Mouse (Mus musculus) layer of hippocampus, adult 8-10 months (tissue): Measurements from ENCODE around the gene Gm45713. TPM values are rescaled to one million over a fixed set of nuclear protein-coding genes. Genes with fewer than 3 reads are reported as not detected.
"Not testable (repeated sequence)": the region's sequence is repeated elsewhere in the genome, so short reads cannot be mapped to it uniquely, and the experiment has no call there.

ENCODE experiments used
- DNase-seq, 2 experiments: peaks; one replicate each; pipeline ENCODE4 v3.0.0; 2022; ENCODE audit warnings: low spot score in 2 of 2
- total RNA-seq, 4 experiments: library from RNA; stranded (reverse); gene quantifications; 2 replicates each; pipeline ENCODE4 v1.2.4; 2022

The Gm45713 gene
- total RNA-seq, 4 experiments from 2014 or later = not detected

DNA sequence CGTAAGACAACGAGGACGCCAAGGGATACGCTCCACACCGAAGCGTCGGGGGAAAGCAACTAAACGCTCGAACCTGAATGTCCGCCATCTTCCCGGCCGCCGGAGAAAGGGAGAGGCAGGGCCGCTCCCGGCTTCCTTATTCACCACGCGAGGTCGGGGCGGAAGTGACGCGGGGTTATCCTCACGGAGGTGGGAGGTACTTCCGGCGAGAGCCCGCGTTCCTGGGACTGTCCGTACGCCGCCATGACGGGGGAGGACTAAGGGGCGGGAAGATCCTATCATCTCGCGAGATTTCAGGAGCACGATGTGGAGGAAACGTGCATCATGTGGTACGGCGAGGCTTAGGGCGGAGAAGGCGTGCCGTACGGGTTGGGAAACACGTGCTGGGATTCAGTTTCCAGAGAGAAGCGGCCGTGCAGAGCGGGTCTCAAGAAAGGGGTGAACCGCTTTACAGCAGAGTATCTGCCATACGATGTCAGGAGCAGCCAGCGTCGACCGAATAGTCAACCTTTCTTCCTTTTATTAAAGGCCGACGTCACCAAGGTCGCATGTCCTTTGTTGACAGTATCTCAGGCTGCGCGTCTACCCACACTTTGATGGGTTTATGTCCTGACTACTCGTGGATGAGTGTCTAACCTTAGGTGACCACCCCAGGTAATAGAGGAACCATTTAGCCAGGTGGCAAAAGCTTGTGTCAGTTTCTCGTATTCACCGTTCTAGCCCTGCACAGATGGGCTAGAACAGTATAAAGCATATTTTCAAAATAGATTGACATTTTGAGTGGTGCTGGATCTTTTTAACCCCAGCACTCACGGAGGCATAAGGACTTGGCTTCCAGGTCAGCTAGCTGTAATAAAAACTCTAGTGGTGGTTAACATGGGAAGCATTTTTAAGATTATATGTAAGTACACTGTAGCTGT is 11.5 kb downstream of the Gm45713 start, which contains the start of gene Rps11:
Rps11 (minus strand) TSS at position 216 of the 920 bp plus-strand sequence.
- peak; percentile 98 to 99 for DNase-seq

DNA sequence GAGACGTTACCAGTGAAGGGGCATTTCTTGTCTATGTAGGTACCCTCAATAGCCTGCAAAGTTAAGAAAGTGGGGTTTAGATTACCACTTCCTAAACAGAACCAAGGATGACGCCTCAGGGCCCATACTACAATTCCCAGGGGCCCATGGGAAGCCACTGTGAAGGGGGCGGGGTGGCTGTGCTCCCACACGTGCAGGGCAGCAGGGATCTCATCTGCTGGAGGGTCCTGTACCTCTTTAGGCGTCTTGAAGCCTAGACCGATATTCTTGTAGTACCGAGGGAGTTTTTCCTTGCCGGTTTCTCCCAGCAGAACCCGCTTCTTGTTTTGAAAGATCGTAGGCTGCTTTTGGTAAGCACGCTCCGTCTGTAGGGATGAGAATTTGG is 12.9 kb downstream of the Gm45713 start:
- no peak for DNase-seq

DNA sequence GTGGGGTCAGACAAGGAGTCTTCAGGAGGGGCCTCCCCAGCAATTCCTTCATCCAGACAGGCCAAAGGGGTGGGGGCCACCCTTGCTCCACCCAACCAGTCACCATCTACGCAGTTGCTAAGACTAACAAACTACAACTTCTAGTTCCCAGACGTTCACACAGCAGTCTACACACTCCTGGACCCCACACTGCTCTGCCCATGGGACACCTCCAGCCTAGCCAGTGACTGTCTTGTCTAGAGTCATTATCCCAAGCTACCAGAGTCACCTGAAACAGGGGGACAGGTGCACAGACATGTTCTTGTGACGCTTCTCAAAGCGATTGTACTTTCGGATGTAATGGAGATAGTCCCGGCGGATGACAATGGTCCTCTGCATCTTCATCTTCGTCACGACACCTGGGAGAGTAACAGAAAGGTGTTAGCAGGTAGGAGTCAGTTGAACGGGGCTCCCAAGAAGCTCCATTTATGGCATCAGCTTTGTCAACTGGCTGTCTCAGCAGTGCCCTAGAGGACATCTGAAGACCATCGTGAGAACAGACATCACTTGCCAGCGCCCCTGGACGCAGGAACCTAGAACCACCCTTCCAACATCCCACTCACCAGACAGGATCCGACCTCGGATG is 13.4 kb downstream of the Gm45713 start:
- no peak for DNase-seq

DNA sequence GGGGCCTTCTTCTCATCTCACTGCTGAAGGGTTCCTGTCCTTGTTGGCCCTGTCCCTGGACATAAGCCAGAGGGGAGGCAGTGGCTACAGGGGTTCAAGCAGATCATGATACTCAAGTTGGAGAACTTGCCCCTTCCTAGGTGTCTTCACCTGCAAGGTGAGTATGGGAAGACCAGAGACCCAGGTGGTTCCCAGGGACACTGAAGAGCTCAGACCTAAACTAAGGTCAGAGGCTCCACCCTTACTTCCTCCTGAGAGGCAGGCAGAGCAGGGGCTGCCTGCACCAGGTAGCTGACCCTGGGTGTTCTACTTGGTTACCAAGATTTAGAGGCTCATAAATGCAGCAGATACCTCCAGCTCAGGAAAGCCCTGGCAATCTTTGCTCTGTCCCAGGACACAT is 14.1 kb downstream of the Gm45713 start:
- no peak for DNase-seq

DNA sequence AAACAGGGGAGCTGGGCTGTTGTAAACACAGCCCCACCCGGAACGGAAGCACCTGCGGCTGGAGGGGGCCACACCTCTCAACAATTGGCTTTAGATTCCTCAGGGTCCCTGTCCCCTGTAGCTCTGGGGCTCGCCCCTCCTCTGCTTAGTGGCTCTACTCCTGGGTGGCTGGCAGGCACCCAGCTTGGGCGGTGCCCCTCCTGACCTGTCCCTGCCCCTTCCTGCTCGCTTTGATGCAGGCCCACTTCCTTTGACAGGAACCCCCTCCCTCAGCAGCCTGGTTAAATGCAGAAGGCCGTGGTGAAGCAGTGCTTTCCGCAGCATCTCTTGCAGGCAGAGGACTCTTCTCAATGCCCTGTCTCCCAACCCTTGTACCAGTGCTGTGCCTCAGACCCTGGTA is 14.6 kb downstream of the Gm45713 start:
- no peak for DNase-seq

DNA sequence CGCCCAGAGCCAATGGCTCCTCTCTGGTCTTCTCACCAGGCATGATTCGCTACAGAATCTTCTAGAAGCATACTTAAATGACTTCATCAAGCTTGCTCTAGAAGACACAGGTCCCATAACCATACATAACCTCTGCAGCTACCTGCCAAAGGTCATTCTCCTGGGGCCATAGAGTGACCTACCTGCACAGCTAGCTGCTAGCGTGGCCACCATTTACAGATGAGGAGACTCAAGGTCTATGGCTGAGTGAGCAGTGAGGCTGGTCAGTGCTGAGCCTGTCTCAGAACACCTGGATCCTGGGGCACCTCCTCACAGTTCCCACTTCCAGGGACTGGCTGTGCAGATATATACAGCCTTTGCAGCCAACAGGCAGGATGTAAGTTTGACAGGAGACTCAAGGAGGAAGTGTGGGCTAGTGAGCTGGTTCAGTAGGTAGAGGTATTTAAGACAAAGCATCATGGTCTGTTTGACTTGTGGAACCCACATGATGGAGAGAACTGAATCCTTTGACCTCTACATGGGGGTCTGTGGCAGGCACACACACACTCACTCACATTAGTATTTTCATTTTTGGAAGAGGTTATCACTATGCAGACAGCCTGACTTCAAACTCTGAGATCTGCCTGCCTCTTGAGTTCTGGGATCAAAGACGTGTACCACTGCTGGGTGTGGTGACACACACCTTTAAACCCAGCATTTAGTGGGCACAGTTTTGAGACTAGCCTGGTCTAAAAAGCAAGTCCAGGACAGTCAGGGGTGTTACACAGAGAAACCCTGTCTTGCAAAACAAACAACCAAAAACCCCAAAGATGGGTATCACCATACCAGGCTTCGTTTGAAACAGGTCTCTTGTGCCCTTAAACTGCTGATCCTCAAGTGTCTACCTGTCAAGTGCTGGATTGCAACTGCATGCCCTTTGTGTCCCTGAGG is 16.0 kb downstream of the Gm45713 start:
- no peak for DNase-seq

DNA sequence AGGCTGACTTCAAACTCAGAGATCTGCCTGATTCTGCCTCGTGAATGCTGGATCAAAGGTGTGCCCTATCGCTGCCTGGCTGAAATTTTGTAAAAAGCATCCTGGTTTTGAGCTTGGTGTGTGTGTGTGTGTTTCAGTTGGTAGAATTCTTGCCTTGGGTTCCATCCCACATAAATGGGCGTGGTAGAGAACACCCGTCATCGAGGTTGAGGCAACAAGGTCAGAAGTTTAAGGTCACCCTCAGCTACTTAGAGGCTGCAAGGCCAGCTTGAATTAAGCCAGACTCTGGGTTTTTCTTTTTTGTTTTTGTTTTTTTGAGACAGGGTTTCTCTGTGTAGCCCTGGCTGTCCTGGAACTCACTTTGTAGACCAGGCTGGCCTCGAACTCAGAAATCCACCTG is 17.7 kb downstream of the Gm45713 start:
- no peak for DNase-seq

DNA sequence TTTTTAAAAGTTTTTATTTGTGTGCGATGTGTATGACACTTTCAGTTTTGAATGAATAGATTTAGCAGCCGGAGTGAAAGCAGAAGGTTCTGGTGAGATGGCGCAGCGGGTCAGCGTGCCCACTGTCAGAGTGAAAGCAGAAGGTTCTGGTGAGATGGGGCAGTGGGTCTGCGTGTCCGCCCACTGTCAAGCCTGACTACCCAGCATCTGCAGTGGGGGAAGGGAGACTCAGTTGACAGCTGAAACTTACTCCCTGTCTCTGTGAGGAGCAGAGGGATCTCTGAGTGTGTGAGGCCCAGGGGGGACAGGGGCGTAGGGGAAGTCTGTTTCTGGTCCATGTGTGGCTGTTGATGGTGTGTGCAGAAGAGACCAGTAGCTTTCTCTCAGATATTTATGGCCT is 18.5 kb downstream of the Gm45713 start:
- DNase-seq = no peak

DNA sequence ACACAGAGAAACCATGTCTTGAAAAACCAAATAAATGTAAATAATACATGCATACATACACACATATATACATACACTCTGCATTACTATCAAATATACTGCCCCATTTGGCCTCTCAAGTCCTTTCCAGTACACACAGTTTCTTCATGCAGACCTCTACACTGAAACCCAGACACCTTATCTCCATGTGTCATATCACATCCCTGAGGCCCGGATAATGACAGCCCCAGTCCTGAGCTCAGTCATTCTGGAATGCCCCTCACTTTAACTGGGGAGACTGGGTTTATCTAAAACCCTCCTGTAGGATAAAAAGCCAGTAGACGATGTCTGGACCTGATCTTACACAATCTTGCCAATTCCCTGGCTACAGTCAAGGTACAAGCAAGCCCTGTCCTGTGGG is 22.6 kb downstream of the Gm45713 start:
- DNase-seq = no peak

DNA sequence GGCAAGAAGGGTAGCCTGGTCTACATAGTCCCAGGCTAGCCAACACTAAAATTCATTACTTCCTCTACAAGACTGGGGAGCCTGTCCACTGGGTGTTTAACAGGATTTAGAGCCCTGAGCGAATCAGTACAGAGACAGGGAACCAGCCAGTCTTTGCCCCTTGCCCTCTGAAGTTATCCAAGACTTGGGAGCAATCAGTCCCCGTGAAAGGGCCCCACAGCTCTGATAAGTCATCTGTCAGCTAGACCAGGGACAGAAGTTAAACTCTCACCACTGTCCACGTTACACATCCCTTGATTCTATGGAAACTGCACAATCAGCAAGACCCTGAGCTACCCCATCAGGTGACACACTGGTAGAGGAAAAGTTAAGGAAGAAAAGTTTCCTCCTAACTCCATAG is 23.5 kb downstream of the Gm45713 start:
- DNase-seq = no peak

DNA sequence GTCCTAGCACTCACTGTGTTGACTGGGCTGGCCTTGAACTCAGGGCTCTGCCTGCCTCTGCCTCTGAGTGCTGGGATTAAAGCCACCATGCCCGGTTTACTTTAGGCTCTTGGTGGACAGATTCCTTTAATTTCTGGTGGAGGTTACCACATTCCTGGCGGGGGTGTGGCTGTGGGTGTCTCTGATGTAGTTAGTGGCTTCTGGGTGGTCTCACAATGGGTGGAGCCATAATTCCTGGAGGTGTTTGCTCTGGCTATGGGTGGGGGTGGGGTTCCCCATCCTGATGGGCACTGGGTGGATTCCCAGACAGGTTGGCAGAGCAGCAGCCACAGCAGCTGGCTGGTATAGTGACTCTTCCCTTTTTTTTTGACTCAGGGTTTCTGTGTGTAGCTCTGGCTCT is 24.1 kb downstream of the Gm45713 start:
- DNase-seq = no peak

DNA sequence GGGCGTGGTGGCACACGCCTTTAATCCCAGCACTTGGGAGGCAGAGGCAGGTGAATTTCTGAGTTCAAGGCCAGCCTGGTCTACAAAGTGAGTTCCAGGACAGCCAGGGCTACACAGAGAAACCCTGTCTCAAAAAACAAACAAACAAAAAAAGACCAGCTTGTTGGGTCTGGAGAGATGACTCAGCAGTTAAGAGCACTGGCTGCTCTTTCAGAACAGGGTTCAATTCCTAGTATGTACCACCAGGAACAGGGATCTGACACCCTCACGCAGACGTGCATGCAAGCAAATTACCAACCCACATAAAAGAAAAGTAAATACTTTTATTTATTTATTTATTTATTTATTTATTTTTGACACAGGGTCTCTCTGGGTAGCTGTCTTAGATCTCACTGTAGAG is 25.9 kb downstream of the Gm45713 start:
- not testable (repeated sequence) for DNase-seq

DNA sequence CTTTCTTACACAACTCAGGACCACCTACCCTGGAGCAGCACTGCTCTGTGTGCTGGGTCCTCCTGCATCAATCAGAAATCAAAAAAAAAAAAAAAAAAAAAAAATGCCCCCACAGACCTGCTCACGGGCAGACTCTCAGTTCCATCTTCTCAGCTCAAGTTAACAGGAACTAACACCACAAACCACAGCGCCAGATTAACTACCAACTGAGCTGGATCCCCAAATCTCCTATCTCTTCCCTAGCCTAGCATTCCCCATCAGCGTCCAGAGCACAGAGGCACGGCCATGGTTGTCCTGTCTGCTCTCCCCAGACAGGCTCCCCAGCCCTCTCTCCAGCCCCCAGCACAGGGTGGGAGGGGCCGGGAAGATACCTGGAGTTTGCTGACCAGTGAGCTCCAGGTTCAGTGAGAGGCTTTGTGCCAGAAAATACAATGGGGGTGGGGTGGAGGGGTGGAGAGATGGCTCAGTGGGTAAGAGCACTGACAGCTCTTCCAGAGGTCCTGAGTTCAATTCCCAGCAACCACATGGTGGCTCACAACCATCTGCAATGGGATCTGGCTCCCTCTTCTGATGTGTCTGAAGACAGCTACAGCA is 28.9 kb downstream of the Gm45713 start:
- DNase-seq = no peak

DNA sequence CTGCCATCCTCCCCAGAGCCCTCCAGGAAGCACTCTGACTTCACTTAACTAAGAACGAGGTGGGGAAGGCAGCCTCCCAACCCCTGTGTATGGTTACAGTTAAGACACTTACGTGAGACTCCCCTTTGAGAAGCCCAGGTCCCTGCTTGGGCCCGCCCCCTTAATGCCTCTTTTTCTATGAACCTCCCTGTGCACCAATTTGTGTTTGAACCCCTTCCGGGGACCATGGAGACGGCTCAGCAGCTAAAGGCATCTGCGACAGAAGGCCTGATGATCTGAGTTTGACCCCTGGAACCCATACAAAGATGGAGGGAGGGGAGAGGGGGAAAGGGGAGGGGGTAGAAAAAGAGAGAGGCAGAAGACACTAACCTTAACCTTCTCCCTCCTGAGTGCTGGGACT is 29.6 kb downstream of the Gm45713 start:
- no peak for DNase-seq

DNA sequence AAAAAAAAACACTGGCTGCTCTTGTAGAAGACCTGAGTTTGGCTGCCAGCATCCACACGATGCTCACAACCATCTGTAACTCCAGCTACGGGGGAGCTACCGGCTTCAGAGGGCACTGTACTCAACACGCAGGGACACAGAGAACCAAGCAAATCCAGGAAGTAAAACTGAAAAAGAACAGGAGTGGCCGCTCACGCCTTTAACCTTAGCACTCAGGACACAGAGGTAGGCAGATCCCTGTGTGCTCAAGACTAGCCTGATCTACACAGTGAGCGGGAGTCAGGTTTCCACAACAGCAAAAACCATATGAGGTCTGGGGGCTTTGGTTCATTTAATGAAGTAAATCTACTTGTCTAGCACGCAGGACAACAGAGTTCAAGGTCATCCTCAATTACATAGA is 30.5 kb downstream of the Gm45713 start:
- no peak for DNase-seq

DNA sequence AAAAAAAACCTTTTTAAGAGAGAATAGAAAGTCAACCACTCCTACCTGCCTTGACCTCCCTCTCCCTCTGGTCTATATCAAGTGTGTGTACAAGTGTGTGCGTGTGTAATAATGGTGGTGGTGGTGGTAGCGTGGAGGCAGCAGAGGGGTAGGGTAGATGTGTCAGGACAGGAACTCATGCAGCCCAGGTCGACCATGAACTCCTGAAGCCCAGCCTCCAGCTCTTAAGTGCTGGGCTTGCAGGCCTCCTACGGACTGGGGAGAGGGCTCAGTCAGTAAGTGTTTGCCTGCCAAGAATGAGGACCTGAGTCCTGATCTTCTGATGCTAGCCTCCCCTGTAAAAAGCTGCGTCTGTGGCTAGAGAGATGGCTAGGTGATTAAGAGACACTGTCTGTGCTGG is 31.1 kb downstream of the Gm45713 start:
- DNase-seq = no peak

DNA sequence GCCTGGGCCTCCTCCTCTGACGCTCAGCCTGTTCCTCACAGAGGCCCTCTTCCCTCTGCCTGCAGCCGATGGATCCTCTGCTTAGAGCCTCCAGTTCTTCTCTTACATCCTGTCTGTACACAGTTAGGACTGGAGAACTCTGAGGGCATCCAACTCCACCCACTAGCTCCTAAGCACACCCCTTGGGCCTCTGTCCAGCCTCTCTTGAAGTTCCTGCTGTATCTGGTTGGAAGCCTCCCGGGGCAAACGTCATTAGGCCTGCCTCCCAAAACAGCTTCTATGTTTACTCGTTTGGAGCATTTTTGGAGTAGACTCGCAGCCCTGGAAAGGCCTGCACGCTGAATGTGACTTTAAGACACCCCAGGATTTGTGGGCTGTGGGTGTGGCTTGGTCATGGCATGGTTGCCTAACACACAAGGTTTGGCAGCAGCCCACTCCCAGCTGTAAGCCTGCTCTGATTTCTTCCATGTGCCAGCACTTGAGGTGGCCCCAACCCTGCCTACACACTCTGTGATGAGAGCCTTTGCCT is 32.3 kb downstream of the Gm45713 start, which contains the start of gene Fcgrt:
Fcgrt (minus strand) TSS at position 200 of the 529 bp plus-strand sequence.
- DNase-seq = peak in 1 of 2 experiments; percentile 42

DNA sequence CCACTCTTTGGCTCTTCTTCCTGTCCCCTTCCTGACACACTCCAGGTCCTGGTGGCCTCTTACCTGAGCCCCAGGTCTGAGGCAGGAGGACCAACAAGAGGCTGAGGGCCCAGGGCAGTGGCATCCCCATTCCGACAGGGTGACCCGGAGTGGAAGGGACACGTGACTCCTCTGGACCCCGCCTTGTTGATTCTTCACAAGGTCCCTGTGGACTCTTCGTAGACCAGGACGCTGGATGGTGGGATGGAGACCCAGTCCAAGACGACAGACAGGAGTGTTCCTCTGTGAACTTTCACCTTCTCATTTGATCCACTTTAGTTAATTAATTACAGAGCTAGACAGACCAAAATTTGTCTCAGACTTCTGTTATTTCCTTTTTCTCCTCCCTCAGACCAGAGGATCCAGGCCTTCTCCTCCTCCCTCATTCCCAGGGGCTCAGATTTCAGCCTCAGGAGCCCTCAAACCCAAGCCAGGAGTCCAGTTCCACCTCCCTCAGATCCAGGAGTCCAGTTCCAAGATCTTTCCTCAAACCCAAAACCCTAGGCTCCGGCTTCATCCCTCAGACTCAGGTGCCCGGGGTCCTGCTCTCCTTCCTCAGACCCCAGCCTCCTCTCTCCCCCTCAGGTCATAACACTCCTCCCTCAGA is 33.0 kb downstream of the Gm45713 start:
- DNase-seq = no peak

DNA sequence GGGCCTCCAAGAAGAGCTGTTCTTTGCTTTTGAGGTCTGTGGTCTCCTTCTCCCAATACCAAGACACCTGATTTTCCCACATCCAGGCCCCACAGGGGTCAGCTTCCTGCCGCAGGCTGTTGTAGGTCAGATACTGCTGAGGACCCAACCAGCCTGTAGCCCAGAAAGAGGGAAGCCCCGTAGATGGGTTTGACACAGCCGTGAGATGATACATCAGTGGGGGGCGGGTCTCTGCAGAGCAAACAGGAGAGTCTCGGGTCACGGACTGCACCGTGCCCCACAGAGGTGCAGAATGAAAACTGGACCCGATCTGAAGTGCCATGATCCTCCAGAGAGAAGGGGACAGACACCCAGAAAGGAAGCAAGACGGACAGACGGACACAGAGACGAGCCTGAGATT is 33.6 kb downstream of the Gm45713 start:
- DNase-seq = no peak

DNA sequence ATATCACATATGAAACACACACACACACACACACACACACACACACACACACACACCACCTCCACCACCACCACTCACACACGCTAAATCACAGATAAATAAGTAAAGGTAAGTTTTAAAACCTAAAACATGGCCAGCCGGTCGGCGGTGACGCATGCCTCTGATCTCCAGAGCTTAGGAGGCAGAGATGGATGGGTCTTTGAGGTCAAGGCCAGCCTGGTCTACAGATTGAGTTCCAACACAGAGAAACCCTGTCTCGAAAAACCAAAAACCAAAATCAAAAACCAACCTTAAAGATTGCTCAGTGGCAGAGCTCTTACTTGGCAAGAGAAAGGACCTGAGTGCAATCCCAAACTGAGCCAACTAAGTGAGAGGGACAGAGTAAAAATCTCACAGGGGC is 36.0 kb downstream of the Gm45713 start:
- no peak for DNase-seq
